Mouse (Mus musculus): ENCODE data around the gene Lhx3. TPM values are rescaled to one million over a fixed set of nuclear protein-coding genes. Genes with fewer than 3 reads are reported as not detected.
A peak's percentile ranks its signal among the peaks of the same experiment; 100 is the strongest.

Lhx3 gene
- polyA plus RNA-seq, 1 experiment from 2014 or later, result not detected

GRCm38 (mm10) chr2:26188517-26188916, 19.6 kb downstream of the Lhx3 start:
- Histone ChIP-seq H3K4me2 (ENCODE audit: low read length) (no peak overlapping the region), H3K9me3 (replicated peaks; ENCODE audit: control insufficient read depth, low read length) (no peaks in the 10 kb centered on the region), H3K36me3 (ENCODE audit: control insufficient read depth, insufficient read depth, low read length) (no peaks in the 10 kb centered on the region), H3K9ac (ENCODE audit: low read length) (no peak overlapping the region), H3K4me1 (ENCODE audit: control insufficient read depth, insufficient read depth, low read length) (no peaks in the 10 kb centered on the region), H3K27me3 (replicated peaks; ENCODE audit: control insufficient read depth, insufficient read depth, low read length) (no peaks in the 10 kb centered on the region), H3K27ac (ENCODE audit: low read depth, low read length) (no peak overlapping the region), H3K4me3 (ENCODE audit: low read depth, low read length) (no peak overlapping the region)
- ATAC-seq, result no peak
- no peak for DNase-seq (ENCODE audit: low spot score)
- WGBS, result 85% methylated on average over 5 of the region's 5 CpGs

GRCm38 (mm10) chr2:26184352-26184751, 23.7 kb downstream of the Lhx3 start:
- Histone ChIP-seq H3K9ac (ENCODE audit: low read length) (no peak overlapping the region), H3K4me2 (ENCODE audit: low read length) (no peak overlapping the region), H3K9me3 (replicated peaks; ENCODE audit: control insufficient read depth, low read length) (no peaks in the 10 kb centered on the region), H3K4me1 (ENCODE audit: control insufficient read depth, insufficient read depth, low read length) (no peaks in the 10 kb centered on the region), H3K4me3 (ENCODE audit: low read depth, low read length) (no peak overlapping the region), H3K27ac (ENCODE audit: low read depth, low read length) (no peak overlapping the region), H3K27me3 (replicated peaks; ENCODE audit: control insufficient read depth, insufficient read depth, low read length) (no peaks in the 10 kb centered on the region), H3K36me3 (ENCODE audit: control insufficient read depth, insufficient read depth, low read length) (no peaks in the 10 kb centered on the region)
- ATAC-seq, result no peak
- no peak for DNase-seq (ENCODE audit: low spot score)
- 54% methylated on average over 3 of the region's 3 CpGs for WGBS

GRCm38 (mm10) chr2:26182646-26183045, 25.4 kb downstream of the Lhx3 start:
- DNase-seq (ENCODE audit: low spot score) (peak; percentile 65), ATAC-seq (no peak)
- Histone ChIP-seq H3K4me3 (ENCODE audit: low read depth, low read length) (no peak overlapping the region), H3K9ac (ENCODE audit: low read length) (no peak overlapping the region), H3K9me3 (replicated peaks; ENCODE audit: control insufficient read depth, low read length) (no peaks in the 10 kb centered on the region), H3K4me2 (ENCODE audit: low read length) (no peak overlapping the region), H3K27ac (ENCODE audit: low read depth, low read length) (no peak overlapping the region), H3K4me1 (ENCODE audit: control insufficient read depth, insufficient read depth, low read length) (no peaks in the 10 kb centered on the region), H3K36me3 (ENCODE audit: control insufficient read depth, insufficient read depth, low read length) (no peaks in the 10 kb centered on the region), H3K27me3 (replicated peaks; ENCODE audit: control insufficient read depth, insufficient read depth, low read length) (no peaks in the 10 kb centered on the region)
- 15% methylated on average over 6 of the region's 6 CpGs for WGBS

GRCm38 (mm10) chr2:26177189-26177588, 30.9 kb downstream of the Lhx3 start:
- no peak overlapping the region for H3K4me3 ChIP-seq (ENCODE audit: low read depth, low read length)
- DNase-seq (ENCODE audit: low spot score) (no peak), ATAC-seq (no peak)
- 52% methylated on average over 2 of the region's 2 CpGs for WGBS
- no peak overlapping the region for H3K4me2 ChIP-seq (ENCODE audit: low read length)
- no peaks in the 10 kb centered on the region for H3K36me3 ChIP-seq (ENCODE audit: control insufficient read depth, insufficient read depth, low read length)
- no peak overlapping the region for H3K27ac ChIP-seq (ENCODE audit: low read depth, low read length)
- no peak overlapping the region for H3K9ac ChIP-seq (ENCODE audit: low read length)
- H3K27me3 ChIP-seq (replicated peaks; ENCODE audit: control insufficient read depth, insufficient read depth, low read length), result no peaks in the 10 kb centered on the region
- H3K9me3 ChIP-seq (replicated peaks; ENCODE audit: control insufficient read depth, low read length), result no peaks in the 10 kb centered on the region
- H3K4me1 ChIP-seq (ENCODE audit: control insufficient read depth, insufficient read depth, low read length), result no peaks in the 10 kb centered on the region

- H3K4me1 ChIP-seq (ENCODE audit: control insufficient read depth, insufficient read depth, low read length), result no peaks in the 10 kb centered on the region
- DNase-seq (ENCODE audit: low spot score) (no peak), ATAC-seq (no peak)
- H3K9ac ChIP-seq (ENCODE audit: low read length), result no peak overlapping the region
- no peaks in the 10 kb centered on the region for H3K27me3 ChIP-seq (replicated peaks; ENCODE audit: control insufficient read depth, insufficient read depth, low read length)
- 56% methylated on average over 5 of the region's 5 CpGs for WGBS
- no peak overlapping the region for H3K27ac ChIP-seq (ENCODE audit: low read depth, low read length)
- no peak overlapping the region for H3K4me2 ChIP-seq (ENCODE audit: low read length)
- no peaks in the 10 kb centered on the region for H3K9me3 ChIP-seq (replicated peaks; ENCODE audit: control insufficient read depth, low read length)
- H3K36me3 ChIP-seq (ENCODE audit: control insufficient read depth, insufficient read depth, low read length), result no peaks in the 10 kb centered on the region
- no peak overlapping the region for H3K4me3 ChIP-seq (ENCODE audit: low read depth, low read length)
Observed at GRCm38 (mm10) chr2:26176731-26177130, 31.4 kb downstream of the Lhx3 start.

GRCm38 (mm10) chr2:26175191-26175590, 32.9 kb downstream of the Lhx3 start:
- ATAC-seq (no peak), DNase-seq (ENCODE audit: low spot score) (no peak)
- Histone ChIP-seq H3K4me3 (ENCODE audit: low read depth, low read length) (no peak overlapping the region), H3K4me1 (ENCODE audit: control insufficient read depth, insufficient read depth, low read length) (no peaks in the 10 kb centered on the region), H3K9me3 (replicated peaks; ENCODE audit: control insufficient read depth, low read length) (no peaks in the 10 kb centered on the region), H3K4me2 (ENCODE audit: low read length) (no peak overlapping the region), H3K27me3 (replicated peaks; ENCODE audit: control insufficient read depth, insufficient read depth, low read length) (no peaks in the 10 kb centered on the region), H3K9ac (ENCODE audit: low read length) (no peak overlapping the region), H3K36me3 (ENCODE audit: control insufficient read depth, insufficient read depth, low read length) (no peaks in the 10 kb centered on the region), H3K27ac (ENCODE audit: low read depth, low read length) (no peak overlapping the region)
- 51% methylated on average over 4 of the region's 4 CpGs for WGBS

GRCm38 (mm10) chr2:26172166-26172565, 35.9 kb downstream of the Lhx3 start:
- H3K9ac ChIP-seq (ENCODE audit: low read length), result no peak overlapping the region

GRCm38 (mm10) chr2:26170376-26170775, 37.7 kb downstream of the Lhx3 start:
- H3K4me1 ChIP-seq (ENCODE audit: control insufficient read depth, insufficient read depth, low read length), result no peaks in the 10 kb centered on the region
- H3K27me3 ChIP-seq (replicated peaks; ENCODE audit: control insufficient read depth, insufficient read depth, low read length), result no peaks in the 10 kb centered on the region
- H3K9me3 ChIP-seq (replicated peaks; ENCODE audit: control insufficient read depth, low read length), result no peaks in the 10 kb centered on the region
- H3K9ac ChIP-seq (ENCODE audit: low read length), result no peak overlapping the region
- no peak for DNase-seq (ENCODE audit: low spot score)
- H3K36me3 ChIP-seq (ENCODE audit: control insufficient read depth, insufficient read depth, low read length), result no peaks in the 10 kb centered on the region
- no peak overlapping the region for H3K4me2 ChIP-seq (ENCODE audit: low read length)
- no peak overlapping the region for H3K4me3 ChIP-seq (ENCODE audit: low read depth, low read length)
- no peak overlapping the region for H3K27ac ChIP-seq (ENCODE audit: low read depth, low read length)
- WGBS, result 40% methylated on average over 2 of the region's 2 CpGs
- no peak for ATAC-seq

More at GRCm38 (mm10) chr2:26172166-26172565, 35.9 kb downstream of the Lhx3 start:
- DNase-seq (ENCODE audit: low spot score) (no peak), ATAC-seq (no peak)
- Histone ChIP-seq H3K4me3 (ENCODE audit: low read depth, low read length) (no peak overlapping the region), H3K4me1 (ENCODE audit: control insufficient read depth, insufficient read depth, low read length) (no peaks in the 10 kb centered on the region), H3K27ac (ENCODE audit: low read depth, low read length) (no peak overlapping the region), H3K4me2 (ENCODE audit: low read length) (no peak overlapping the region), H3K36me3 (ENCODE audit: control insufficient read depth, insufficient read depth, low read length) (no peaks in the 10 kb centered on the region), H3K9me3 (replicated peaks; ENCODE audit: control insufficient read depth, low read length) (no peaks in the 10 kb centered on the region), H3K27me3 (replicated peaks; ENCODE audit: control insufficient read depth, insufficient read depth, low read length) (no peaks in the 10 kb centered on the region)
- 80% methylated on average over 2 of the region's 2 CpGs for WGBS

- no peak for ATAC-seq
- Histone ChIP-seq H3K27ac (ENCODE audit: low read depth, low read length) (no peak overlapping the region), H3K4me1 (ENCODE audit: control insufficient read depth, insufficient read depth, low read length) (no peaks in the 10 kb centered on the region)
Observed at GRCm38 (mm10) chr2:26168843-26169579, 39.1 kb downstream of the Lhx3 start.

More at GRCm38 (mm10) chr2:26168843-26169579, 39.1 kb downstream of the Lhx3 start:
- Histone ChIP-seq H3K4me2 (ENCODE audit: low read length) (no peak overlapping the region), H3K36me3 (ENCODE audit: control insufficient read depth, insufficient read depth, low read length) (no peaks in the 10 kb centered on the region), H3K9me3 (replicated peaks; ENCODE audit: control insufficient read depth, low read length) (no peaks in the 10 kb centered on the region), H3K27me3 (replicated peaks; ENCODE audit: control insufficient read depth, insufficient read depth, low read length) (no peaks in the 10 kb centered on the region), H3K4me3 (ENCODE audit: low read depth, low read length) (no peak overlapping the region), H3K9ac (ENCODE audit: low read length) (no peak overlapping the region)
- peak; percentile 44 for DNase-seq (ENCODE audit: low spot score)
- 40% methylated on average over 11 of the region's 11 CpGs for WGBS

Measured in forebrain, embryonic 14.5 days (tissue).